Mouse (Mus musculus): ENCODE results near the gene Lrrk2. TPM values are rescaled to one million over a fixed set of nuclear protein-coding genes. Genes with fewer than 3 reads are reported as not detected.

Lrrk2 gene
- polyA plus RNA-seq, 1 experiment from 2014 or later = 21.8 TPM

DNA sequence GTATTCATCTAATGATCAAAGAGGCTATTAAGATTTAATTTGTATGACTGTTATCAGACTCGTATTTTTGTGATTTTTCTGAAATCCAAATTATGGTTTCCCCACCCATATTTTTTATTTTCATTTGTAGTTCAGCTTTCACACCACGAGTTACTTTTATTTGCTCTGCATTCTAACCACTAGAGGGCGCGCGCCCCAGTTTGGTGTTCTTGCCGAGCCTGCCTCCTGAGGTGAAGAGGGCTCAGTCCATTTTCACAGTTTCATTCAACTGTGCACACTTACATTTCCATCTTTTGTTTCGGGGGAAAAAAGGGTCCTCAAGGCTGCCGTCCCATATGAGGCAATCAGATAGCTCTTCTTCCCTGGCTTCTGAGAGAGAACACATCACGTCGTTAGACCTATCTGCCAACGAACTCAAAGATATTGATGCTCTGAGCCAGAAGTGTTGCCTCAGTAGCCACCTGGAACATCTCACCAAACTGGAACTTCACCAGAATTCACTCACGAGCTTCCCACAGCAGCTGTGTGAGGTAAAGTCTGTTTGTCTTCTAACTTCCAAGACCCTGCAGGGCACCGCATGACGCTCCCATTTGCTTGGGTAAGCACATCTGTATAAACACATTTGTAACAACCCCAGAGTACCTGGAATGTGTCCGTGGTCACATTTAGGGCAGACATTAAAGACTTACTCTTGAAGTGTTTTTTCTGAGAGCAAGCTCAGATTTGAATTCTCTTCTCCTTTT lies 64.0 kb downstream of the Lrrk2 start:
- CTCF ChIA-PET = interaction anchor here (1.0 to 2.1 kb wide), 7 partner anchors 8 to 23 kb away, joined by 3 to 8 read pairs (median 5); no protein-coding TSS in a partner anchor
- no peaks in the 10 kb centered on the region for H3K27me3 ChIP-seq
- TF ChIP-seq CTCF (IDR thresholded peaks at IDR 0.05) = peak; percentile 79
- ATAC-seq (no peak), DNase-seq (ENCODE audit: low read depth, low spot score) (no peak)
- in situ Hi-C loops (cut with MboI; ENCODE audit: low pct_unique_long_range_greater_than_20kb) = no loop called here
- POLR2A ChIA-PET = no interaction called here

DNA sequence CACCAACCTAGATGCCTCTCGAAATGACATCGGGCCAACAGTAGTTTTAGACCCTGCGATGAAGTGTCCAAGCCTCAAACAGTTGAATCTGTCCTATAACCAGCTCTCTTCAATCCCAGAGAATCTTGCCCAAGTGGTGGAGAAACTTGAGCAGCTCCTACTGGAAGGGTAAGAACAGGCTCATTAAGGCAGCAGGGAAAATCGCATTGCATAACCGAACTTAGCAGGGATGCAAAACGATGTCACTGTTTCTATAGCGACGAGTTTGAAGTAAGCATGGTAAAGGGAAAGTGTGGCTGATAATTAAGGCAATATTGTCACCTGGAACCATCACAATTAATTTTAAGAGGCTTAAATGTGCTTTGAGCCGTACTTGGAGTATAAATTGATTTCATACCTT lies 65.8 kb downstream of the Lrrk2 start:
- TF ChIP-seq CTCF (IDR thresholded peaks at IDR 0.05) = no peak
- no peaks in the 10 kb centered on the region for H3K27me3 ChIP-seq
- ATAC-seq (no peak), DNase-seq (ENCODE audit: low read depth, low spot score) (no peak)
- ChIA-PET CTCF (no interaction called here), POLR2A (interaction anchor here (0.5 kb wide), 1 partner anchor 188 kb away, joined by 4 read pairs; no protein-coding TSS in a partner anchor)
- in situ Hi-C loops (cut with MboI; ENCODE audit: low pct_unique_long_range_greater_than_20kb) = no loop called here

GRCm38 (mm10) chr15:91745501-91745900 lies 72.5 kb downstream of the Lrrk2 start:
- CTCF ChIA-PET = interaction anchor here (1.0 kb wide), 1 partner anchor 8 kb away, joined by 5 read pairs; no protein-coding TSS in a partner anchor
- in situ Hi-C loops (cut with MboI; ENCODE audit: low pct_unique_long_range_greater_than_20kb) = no loop called here

DNA sequence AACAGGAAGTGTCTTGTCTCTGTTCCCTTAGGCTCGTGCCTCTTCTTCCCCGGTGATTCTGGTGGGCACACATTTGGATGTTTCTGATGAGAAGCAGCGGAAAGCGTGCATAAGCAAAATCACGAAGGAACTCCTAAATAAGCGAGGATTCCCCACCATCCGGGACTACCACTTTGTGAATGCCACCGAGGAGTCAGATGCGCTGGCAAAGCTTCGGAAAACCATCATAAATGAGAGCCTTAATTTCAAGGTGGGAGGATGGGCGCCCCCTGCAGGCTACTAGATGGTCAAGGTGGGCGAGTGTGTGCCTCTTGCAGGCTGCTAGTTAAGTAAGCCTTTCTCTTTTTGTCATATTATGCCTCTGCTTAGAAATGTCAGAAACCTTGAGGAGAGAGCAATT lies 79.1 kb downstream of the Lrrk2 start:
- DNase-seq (ENCODE audit: low read depth, low spot score) (no peak), ATAC-seq (no peak)
- in situ Hi-C loops (cut with MboI; ENCODE audit: low pct_unique_long_range_greater_than_20kb) = no loop called here
- CTCF ChIA-PET = interaction anchor here (0.7 to 1.5 kb wide), 7 partner anchors 9 to 819 kb away, joined by 3 to 5 read pairs (median 3); no protein-coding TSS in a partner anchor
- peak; percentile 85 for TF ChIP-seq CTCF (IDR thresholded peaks at IDR 0.05)
- H3K27me3 ChIP-seq = no peaks in the 10 kb centered on the region
- POLR2A ChIA-PET = interaction anchor here (0.6 kb wide), 1 partner anchor 136 kb away, joined by 3 read pairs; no protein-coding TSS in a partner anchor

More at GRCm38 (mm10) chr15:91745501-91745900, 72.5 kb downstream of the Lrrk2 start:
- TF ChIP-seq CTCF (IDR thresholded peaks at IDR 0.05) = no peak
- no peak for ATAC-seq
- DNase-seq (ENCODE audit: low read depth, low spot score) = no peak
- H3K27me3 ChIP-seq = no peaks in the 10 kb centered on the region
- POLR2A ChIA-PET = no interaction called here

GRCm38 (mm10) chr15:91753378-91754080 lies 80.6 kb downstream of the Lrrk2 start:
- no peak for DNase-seq (ENCODE audit: low read depth, low spot score)
- in situ Hi-C loops (cut with MboI; ENCODE audit: low pct_unique_long_range_greater_than_20kb) = no loop called here
- ChIA-PET POLR2A (interaction anchor here (0.6 kb wide), 1 partner anchor 461 kb away, joined by 4 read pairs; no protein-coding TSS in a partner anchor), CTCF (interaction anchor here (1.0 to 1.6 kb wide), 3 partner anchors 143 to 820 kb away, joined by 3 to 4 read pairs (median 3); no protein-coding TSS in a partner anchor)
- no peak for ATAC-seq
- H3K27me3 ChIP-seq = no peaks in the 10 kb centered on the region
- no peak for TF ChIP-seq CTCF (IDR thresholded peaks at IDR 0.05)

DNA sequence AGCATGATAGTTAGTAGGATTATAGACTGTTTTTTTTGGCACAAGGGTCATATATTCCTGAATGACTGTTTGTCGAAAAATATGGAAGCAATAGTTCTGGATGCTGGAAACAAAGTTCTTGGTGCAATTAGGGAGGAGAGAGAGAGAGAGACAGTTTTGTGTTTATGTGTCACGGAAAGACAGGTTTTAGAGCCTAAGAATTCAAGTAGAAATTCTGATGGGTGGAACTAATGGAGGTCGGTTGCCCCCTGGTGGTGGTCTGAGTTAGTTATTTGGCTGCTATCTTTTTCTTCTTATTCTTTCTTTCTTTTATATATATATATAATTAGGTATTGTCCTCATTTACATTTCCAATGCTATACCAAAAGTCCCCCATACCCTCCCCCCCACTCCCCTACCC lies 81.6 kb downstream of the Lrrk2 start:
- no peaks in the 10 kb centered on the region for H3K27me3 ChIP-seq
- in situ Hi-C loops (cut with MboI; ENCODE audit: low pct_unique_long_range_greater_than_20kb) = no loop called here
- ATAC-seq = no peak
- TF ChIP-seq CTCF (IDR thresholded peaks at IDR 0.05) = peak; percentile 64
- no peak for DNase-seq (ENCODE audit: low read depth, low spot score)
- ChIA-PET POLR2A (no interaction called here), CTCF (interaction anchor here (2.2 kb wide), 1 partner anchor 145 kb away, joined by 7 read pairs; no protein-coding TSS in a partner anchor)

- no peak for TF ChIP-seq CTCF (IDR thresholded peaks at IDR 0.05)
- ChIA-PET POLR2A (no interaction called here), CTCF (interaction anchor here (1.5 to 2.2 kb wide), 2 partner anchors 141 to 146 kb away, joined by 3 to 7 read pairs; no protein-coding TSS in a partner anchor)
- no peak for ATAC-seq
- in situ Hi-C loops (cut with MboI; ENCODE audit: low pct_unique_long_range_greater_than_20kb) = loop anchor here (5.0 kb wide), 3 partner anchors 148 to 453 kb away; no protein-coding TSS in a partner anchor
- no peak for DNase-seq (ENCODE audit: low read depth, low spot score)
- no peaks in the 10 kb centered on the region for H3K27me3 ChIP-seq
Observed at GRCm38 (mm10) chr15:91755756-91756155, 82.8 kb downstream of the Lrrk2 start.

DNA sequence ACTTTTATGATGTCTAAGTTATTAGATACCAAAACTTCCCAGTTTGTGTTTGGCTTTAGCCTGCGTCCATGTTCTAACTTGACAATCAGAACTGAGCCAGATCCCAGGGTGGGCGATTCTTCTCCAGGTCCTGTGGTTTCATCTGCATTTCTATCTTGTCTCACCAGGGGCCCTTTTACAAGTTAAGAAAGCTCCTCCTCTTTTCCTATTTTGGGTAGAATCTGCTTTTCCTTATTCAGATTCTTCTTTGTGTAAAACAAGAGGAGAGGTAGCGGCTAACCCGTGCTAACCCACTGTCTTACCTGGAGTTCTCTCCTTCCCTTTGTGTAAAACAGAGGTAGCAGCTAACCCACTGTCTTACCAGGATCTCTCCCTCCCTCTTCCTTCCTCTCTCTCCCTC lies 99.1 kb downstream of the Lrrk2 start:
- TF ChIP-seq CTCF (IDR thresholded peaks at IDR 0.05) = no peak
- CTCF ChIA-PET = no interaction called here
- ATAC-seq = no peak
- in situ Hi-C loops (cut with MboI; ENCODE audit: low pct_unique_long_range_greater_than_20kb) = no loop called here
- DNase-seq (ENCODE audit: low read depth, low spot score) = no peak
- H3K27me3 ChIP-seq = no peaks in the 10 kb centered on the region
- POLR2A ChIA-PET = no interaction called here

GRCm38 (mm10) chr15:91779166-91779565 lies 106.2 kb downstream of the Lrrk2 start:
- ATAC-seq = no peak
- ChIA-PET CTCF (interaction anchor here (0.9 to 1.9 kb wide), 5 partner anchors 12 to 203 kb away, joined by 3 to 4 read pairs (median 3); no protein-coding TSS in a partner anchor), POLR2A (no interaction called here)
- peak; percentile 6 for TF ChIP-seq CTCF (IDR thresholded peaks at IDR 0.05)
- H3K27me3 ChIP-seq = no peaks in the 10 kb centered on the region
- in situ Hi-C loops (cut with MboI; ENCODE audit: low pct_unique_long_range_greater_than_20kb) = no loop called here
- no peak for DNase-seq (ENCODE audit: low read depth, low spot score)

DNA sequence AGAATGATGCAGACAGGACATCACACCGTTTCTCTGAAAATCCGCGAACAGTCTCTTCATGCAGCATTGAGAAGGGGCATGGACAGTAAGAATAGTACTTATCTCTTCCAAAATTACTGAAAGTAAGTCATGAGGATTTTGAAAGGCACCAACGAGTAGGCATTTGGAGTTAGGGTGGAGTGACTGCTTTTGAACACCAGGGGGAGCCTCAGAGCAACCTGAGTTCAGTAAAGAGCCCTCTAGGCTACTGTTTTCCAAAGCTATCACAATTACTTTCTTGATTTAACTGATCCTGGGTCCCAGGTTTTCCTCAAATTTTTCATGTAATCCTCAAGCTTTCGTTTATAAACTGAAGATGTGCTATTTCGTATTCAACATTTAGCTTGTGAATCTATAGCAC lies 108.2 kb downstream of the Lrrk2 start:
- TF ChIP-seq CTCF (IDR thresholded peaks at IDR 0.05) = peak; percentile 89
- no peaks in the 10 kb centered on the region for H3K27me3 ChIP-seq
- peak; percentile 87 for ATAC-seq
- peak; percentile 9 for DNase-seq (ENCODE audit: low read depth, low spot score)
- CTCF ChIA-PET = interaction anchor here (0.9 to 1.0 kb wide), 2 partner anchors 10 to 30 kb away, joined by 3 read pairs; no protein-coding TSS in a partner anchor
- POLR2A ChIA-PET = no interaction called here
- in situ Hi-C loops (cut with MboI; ENCODE audit: low pct_unique_long_range_greater_than_20kb) = loop anchor here (5.0 kb wide), 1 partner anchor 451 kb away; no protein-coding TSS in a partner anchor
